Mouse (Mus musculus) kidney, embryonic 14.5 days (tissue): ENCODE measurements around the gene Timm29. TPM values are rescaled to one million over a fixed set of nuclear protein-coding genes. Genes with fewer than 3 reads are reported as not detected.

Experiments used
- ATAC-seq: fragments of 200-750 bp; cut with Nextera tagmentation; 2 replicates; pipeline ENCODE4 v1.8.0; 2017; ENCODE audit warnings: moderate number of reproducible peaks, mild to moderate bottlenecking, moderate TSS enrichment, moderate library complexity; ENCODE audit not compliant: low FRiP score, low TSS enrichment
- H3K27ac ChIP-seq: fragments of 300-500 bp; sonication (generic); 2 replicates; pipeline ENCODE4 v1.5.1; 2014; ENCODE audit warnings: low read depth, mild to moderate bottlenecking, low read length, moderate library complexity, mixed read lengths
- H3K27me3 ChIP-seq: fragments of 300-500 bp; sonication (generic); 2 replicates; pipeline ENCODE4 v1.6.1; 2014; ENCODE audit warnings: mild to moderate bottlenecking, low read length; ENCODE audit not compliant: control insufficient read depth, insufficient read depth
- H3K36me3 ChIP-seq: fragments of 300-500 bp; sonication (generic); 2 replicates; pipeline ENCODE4 v1.6.1; 2014; ENCODE audit warnings: low read length, mixed read lengths; ENCODE audit not compliant: control insufficient read depth, insufficient read depth
- H3K4me1 ChIP-seq: fragments of 300-500 bp; sonication (generic); 2 replicates; pipeline ENCODE4 v1.6.1; 2014; ENCODE audit warnings: low read length, mixed read lengths; ENCODE audit not compliant: control insufficient read depth, insufficient read depth
- H3K4me2 ChIP-seq: fragments of 300-500 bp; sonication (generic); replicated peaks from 2 replicates; pipeline ENCODE4 v1.6.1; 2014; ENCODE audit warnings: low read depth, mild to moderate bottlenecking, low read length
- H3K4me3 ChIP-seq: fragments of 300-500 bp; sonication (generic); 2 replicates; pipeline ENCODE4 v1.5.1; 2014; ENCODE audit warnings: mild to moderate bottlenecking, low read length
- H3K9ac ChIP-seq: fragments of 300-500 bp; sonication (generic); 2 replicates; pipeline ENCODE4 v1.6.1; 2014; ENCODE audit warnings: low read depth, mild to moderate bottlenecking, low read length, moderate library complexity
- H3K9me3 ChIP-seq: fragments of 300-500 bp; sonication (generic); 2 replicates; pipeline ENCODE4 v1.6.1; 2016; ENCODE audit warnings: low read length; ENCODE audit not compliant: control insufficient read depth
- WGBS: fragments of 180-500 bp; shearing (Covaris S2); extraction: QIAGEN DNeasy Blood & Tissue Kit; methylation state at CpG from one replicate; pipeline ENCODE4 v1.1.7; 2014; 5-methylcytosine and 5-hydroxymethylcytosine counted together
- polyA plus RNA-seq: library from polyadenylated mRNA; unstranded; fragments of >200 nt; fragmentation: Nextera tagmentation; extraction: Ambion mirVana; gene quantifications from 2 replicates; pipeline ENCODE4 v1.2.1, GENCODE M21; 2014

Timm29 gene
- polyA plus RNA-seq, 1 experiment from 2014 or later = 41.3 TPM

DNA sequence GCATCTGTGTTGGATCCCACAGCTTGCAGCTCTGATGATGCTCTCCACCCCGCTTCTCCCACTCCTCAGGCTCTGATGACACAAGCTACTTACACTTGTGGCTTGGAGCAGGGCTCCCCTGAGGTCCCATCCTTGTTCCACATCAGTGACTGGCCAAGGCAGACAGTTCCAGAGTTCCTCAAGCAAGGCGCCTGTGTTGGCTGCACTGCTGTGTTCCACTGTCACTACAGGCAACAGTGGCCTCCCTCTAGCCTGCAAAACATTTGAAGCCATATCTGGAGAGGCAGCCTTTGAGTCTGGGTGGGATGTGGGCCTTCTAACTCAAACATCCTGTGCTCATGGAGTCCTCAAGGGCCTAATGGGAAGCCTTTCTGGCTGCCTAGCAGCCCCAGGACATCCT is 35.5 kb upstream of the Timm29 start:
- Histone ChIP-seq H3K27me3 (no peaks in the 10 kb centered on the region), H3K27ac (no peak overlapping the region), H3K36me3 (peaks cover 15% of the 10 kb centered on the region), H3K4me2 (no peak overlapping the region), H3K4me1 (0 out of 2 replicates have a peak, but pooled peaks cover 3% of the 10 kb centered on the region), H3K9me3 (no peaks in the 10 kb centered on the region), H3K4me3 (no peak overlapping the region), H3K9ac (no peak overlapping the region)
- 83% methylated on average over 2 of the region's 2 CpGs for WGBS
- ATAC-seq = no peak

- Histone ChIP-seq H3K36me3 (peaks cover 11% of the 10 kb centered on the region), H3K27ac (no peak overlapping the region), H3K9me3 (no peaks in the 10 kb centered on the region), H3K9ac (no peak overlapping the region), H3K27me3 (no peaks in the 10 kb centered on the region), H3K4me3 (no peak overlapping the region), H3K4me2 (no peak overlapping the region), H3K4me1 (0 out of 2 replicates have a peak, but pooled peaks cover 3% of the 10 kb centered on the region)
- no peak for ATAC-seq
- 96% methylated on average over 2 of the region's 2 CpGs for WGBS
These were observed 35.0 kb upstream of the Timm29 start for GRCm38 (mm10) chr9:21557556-21557955.

- no peaks in the 10 kb centered on the region for H3K27me3 ChIP-seq
- no peak overlapping the region for H3K27ac ChIP-seq
- H3K36me3 ChIP-seq = peaks cover 11% of the 10 kb centered on the region
- no peak overlapping the region for H3K4me3 ChIP-seq
- no peak overlapping the region for H3K9ac ChIP-seq
- WGBS = 89% methylated on average over 4 of the region's 4 CpGs
- no peaks in the 10 kb centered on the region for H3K9me3 ChIP-seq
- no peak for ATAC-seq
- H3K4me2 ChIP-seq = no peak overlapping the region
- 0 out of 2 replicates have a peak, but pooled peaks cover 3% of the 10 kb centered on the region for H3K4me1 ChIP-seq
These were observed 34.2 kb upstream of the Timm29 start for GRCm38 (mm10) chr9:21558366-21558765.

DNA sequence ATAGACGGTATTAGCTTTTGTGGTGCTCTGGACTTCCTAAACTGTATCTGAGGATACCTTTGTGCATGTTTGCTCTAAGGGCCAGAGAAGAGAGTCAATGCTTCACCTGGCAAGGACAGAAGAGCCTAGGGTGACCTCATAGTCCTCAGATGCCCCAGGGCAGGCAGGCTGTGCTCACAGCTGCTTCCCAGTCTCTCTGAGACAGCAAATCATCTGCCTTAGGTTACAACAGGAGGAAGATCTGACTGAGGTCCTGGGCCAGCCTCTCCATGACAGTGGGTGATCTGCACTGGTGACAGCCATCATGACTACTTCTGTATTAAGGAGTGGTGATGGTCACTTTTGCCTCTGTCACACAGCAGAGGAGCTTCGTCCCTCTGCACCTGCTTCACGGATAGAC is 33.4 kb upstream of the Timm29 start:
- Histone ChIP-seq H3K36me3 (peaks cover 11% of the 10 kb centered on the region), H3K4me3 (no peak overlapping the region), H3K9ac (no peak overlapping the region), H3K4me1 (0 out of 2 replicates have a peak, but pooled peaks cover 3% of the 10 kb centered on the region), H3K27ac (no peak overlapping the region), H3K27me3 (no peaks in the 10 kb centered on the region), H3K4me2 (no peak overlapping the region), H3K9me3 (no peaks in the 10 kb centered on the region)
- no peak for ATAC-seq
- WGBS = 92% methylated on average over 3 of the region's 3 CpGs

GRCm38 (mm10) chr9:21564420-21564819 is 28.1 kb upstream of the Timm29 start:
- Histone ChIP-seq H3K4me3 (no peak overlapping the region), H3K9me3 (no peaks in the 10 kb centered on the region), H3K9ac (no peak overlapping the region), H3K27ac (no peak overlapping the region), H3K36me3 (peaks cover 11% of the 10 kb centered on the region; the same call in 1 of the 2 replicates), H3K4me1 (no peaks in the 10 kb centered on the region), H3K4me2 (no peak overlapping the region), H3K27me3 (no peaks in the 10 kb centered on the region)
- ATAC-seq = no peak
- WGBS = 83% methylated on average over 1 of the region's 1 CpGs

DNA sequence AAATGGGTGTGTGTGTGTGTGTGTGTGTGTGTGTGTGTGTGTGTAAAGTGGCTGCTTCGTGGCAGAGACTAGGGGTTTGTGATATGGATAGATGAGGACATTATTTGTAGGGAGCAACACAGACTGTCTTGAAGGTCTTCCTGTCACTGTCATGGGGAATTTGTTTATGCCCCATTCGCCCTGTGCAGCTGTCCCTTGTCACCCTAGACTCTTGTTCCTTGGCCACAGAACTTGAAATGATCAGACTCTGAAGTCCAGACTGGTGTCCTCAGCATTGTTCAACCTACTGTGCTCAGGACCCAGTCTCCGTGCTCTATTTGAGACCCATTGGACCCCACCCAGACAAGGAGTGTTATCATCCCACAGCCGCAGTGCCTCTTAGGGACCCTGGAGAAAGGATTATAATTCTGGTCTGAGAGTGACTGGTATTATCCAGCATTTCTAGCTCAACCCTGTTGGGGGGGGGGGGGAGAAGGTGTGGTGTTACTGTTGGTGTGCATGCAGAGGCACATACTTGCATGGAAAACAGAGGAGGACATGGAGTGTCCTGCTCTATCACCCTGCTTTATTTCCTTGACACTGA is 27.4 kb upstream of the Timm29 start:
- no peak overlapping the region for H3K27ac ChIP-seq
- no peak for ATAC-seq
- no peak overlapping the region for H3K9ac ChIP-seq
- no peak overlapping the region for H3K4me3 ChIP-seq
- H3K36me3 ChIP-seq = peaks cover 18% of the 10 kb centered on the region
- no peaks in the 10 kb centered on the region for H3K27me3 ChIP-seq
- no peaks in the 10 kb centered on the region for H3K9me3 ChIP-seq
- 81% methylated on average over 4 of the region's 4 CpGs for WGBS
- H3K4me1 ChIP-seq = no peaks in the 10 kb centered on the region
- no peak overlapping the region for H3K4me2 ChIP-seq

GRCm38 (mm10) chr9:21566538-21566937 is 26.0 kb upstream of the Timm29 start:
- Histone ChIP-seq H3K4me3 (no peak overlapping the region), H3K27me3 (no peaks in the 10 kb centered on the region), H3K9ac (no peak overlapping the region), H3K27ac (no peak overlapping the region), H3K36me3 (peaks cover 28% of the 10 kb centered on the region), H3K4me2 (no peak overlapping the region), H3K4me1 (no peaks in the 10 kb centered on the region), H3K9me3 (no peaks in the 10 kb centered on the region)
- no peak for ATAC-seq
- WGBS = 95% methylated on average over 1 of the region's 1 CpGs

- no peak for ATAC-seq
- Histone ChIP-seq H3K4me3 (no peak overlapping the region), H3K36me3 (peaks cover 33% of the 10 kb centered on the region), H3K4me1 (no peaks in the 10 kb centered on the region), H3K4me2 (no peak overlapping the region), H3K9ac (no peak overlapping the region), H3K27me3 (no peaks in the 10 kb centered on the region), H3K9me3 (no peaks in the 10 kb centered on the region), H3K27ac (no peak overlapping the region)
- whole genome bisulfite sequencing = 80% methylated on average over 2 of the region's 2 CpGs
These were observed 25.5 kb upstream of the Timm29 start for GRCm38 (mm10) chr9:21567051-21567450.

- no peak; the same call in 1 of the 2 replicates for ATAC-seq
- H3K4me2 ChIP-seq = no peak overlapping the region
- no peak overlapping the region for H3K27ac ChIP-seq
- H3K27me3 ChIP-seq = no peaks in the 10 kb centered on the region
- peaks cover 48% of the 10 kb centered on the region for H3K36me3 ChIP-seq
- H3K4me3 ChIP-seq = no peak overlapping the region
- no peaks in the 10 kb centered on the region for H3K9me3 ChIP-seq
- H3K4me1 ChIP-seq = no peaks in the 10 kb centered on the region
- WGBS = 62% methylated on average over 8 of the region's 8 CpGs
- H3K9ac ChIP-seq = no peak overlapping the region
These were observed 23.8 kb upstream of the Timm29 start for GRCm38 (mm10) chr9:21568657-21569255.
